Mouse (Mus musculus): ENCODE measurements around the gene Nos3.

- TF ChIP-seq TAL1 (IDR thresholded peaks at IDR 0.05; ENCODE audit: low read length) (no peak), GATA1 (IDR thresholded peaks at IDR 0.05; ENCODE audit: low read length) (no peak)
Observed at GRCm38 (mm10) chr5:24433993-24434392, 69.4 kb downstream of the Nos3 start.

Measured in erythroblast, embryonic 14.5 days (primary cell).